Mouse (Mus musculus) limb, embryonic 11.5 days (tissue): Measurements from ENCODE around the gene Nampt. TPM values are rescaled to one million over a fixed set of nuclear protein-coding genes. Genes with fewer than 3 reads are reported as not detected.
A peak's percentile ranks its signal among the peaks of the same experiment; 100 is the strongest.

Source experiments
- ATAC-seq: fragments of 200-750 bp; cut with Nextera tagmentation; 2 replicates; pipeline ENCODE4 v1.8.0; 2017; ENCODE audit warnings: low read depth; ENCODE audit not compliant: insufficient number of reproducible peaks, low FRiP score, low TSS enrichment
- DNase-seq: peaks from one replicate; pipeline ENCODE4 v3.0.0-alpha.2; 2015; ENCODE audit warnings: low spot score
- H3K27ac ChIP-seq: fragments of 300-500 bp; sonication (generic); replicated peaks from 2 replicates; pipeline ENCODE4 v1.5.1; 2014; ENCODE audit warnings: low read depth, mild to moderate bottlenecking, low read length
- H3K27me3 ChIP-seq: fragments of 300-500 bp; sonication (generic); 2 replicates; pipeline ENCODE4 v1.6.1; 2014; ENCODE audit warnings: mild to moderate bottlenecking, low read length, mixed read lengths; ENCODE audit not compliant: control insufficient read depth, insufficient read depth
- H3K36me3 ChIP-seq: fragments of 300-500 bp; sonication (generic); 2 replicates; pipeline ENCODE4 v1.6.1; 2014; ENCODE audit warnings: mild to moderate bottlenecking, low read length, moderate library complexity, mixed read lengths; ENCODE audit not compliant: control insufficient read depth, insufficient read depth
- H3K4me1 ChIP-seq: fragments of 300-500 bp; sonication (generic); 2 replicates; pipeline ENCODE4 v1.6.1; 2014; ENCODE audit warnings: low read length, mixed read lengths; ENCODE audit not compliant: control insufficient read depth, insufficient read depth
- H3K4me2 ChIP-seq: fragments of 300-500 bp; sonication (generic); 2 replicates; pipeline ENCODE4 v1.6.1; 2014; ENCODE audit warnings: low read depth, mild to moderate bottlenecking, moderate library complexity; ENCODE audit not compliant: severe bottlenecking
- H3K4me3 ChIP-seq: fragments of 300-500 bp; sonication (generic); 2 replicates; pipeline ENCODE4 v1.5.1; 2014; ENCODE audit warnings: low read depth, low read length
- H3K9ac ChIP-seq: fragments of 300-500 bp; sonication (generic); 2 replicates; pipeline ENCODE4 v1.6.1; 2014; ENCODE audit warnings: mild to moderate bottlenecking, low read length
- H3K9me3 ChIP-seq: fragments of 300-500 bp; sonication (generic); 2 replicates; pipeline ENCODE4 v1.6.1; 2016; ENCODE audit warnings: low read length; ENCODE audit not compliant: control insufficient read depth
- WGBS: fragments of 180-500 bp; shearing (Covaris S2); extraction: QIAGEN DNeasy Blood & Tissue Kit; methylation state at CpG from one replicate; pipeline ENCODE4 v1.1.7; 2014; 5-methylcytosine and 5-hydroxymethylcytosine counted together
- polyA plus RNA-seq: library from polyadenylated mRNA; unstranded; fragments of >200 nt; fragmentation: Nextera tagmentation; extraction: Ambion mirVana; gene quantifications from 2 replicates; pipeline ENCODE4 v1.2.1, GENCODE M21; 2014

Nampt gene
- polyA plus RNA-seq, 1 experiment from 2014 or later, result 33.0 TPM

GRCm38 (mm10) chr12:32819823-32820605 lies 669 bp downstream of the Nampt start:
- Histone ChIP-seq H3K9me3 (no peaks in the 10 kb centered on the region), H3K9ac (peak overlapping the region; percentile 65), H3K36me3 (0 out of 2 replicates have a peak, but pooled peaks cover 4% of the 10 kb centered on the region), H3K27me3 (no peaks in the 10 kb centered on the region), H3K4me3 (peak overlapping the region; percentile 75), H3K4me1 (0 out of 2 replicates have a peak, but pooled peaks cover 3% of the 10 kb centered on the region), H3K27ac (peak overlapping the region; percentile 87), H3K4me2 (peak overlapping the region; percentile 59)
- peak; percentile 99 for DNase-seq
- WGBS, result under 1% methylated on average over 43 of the region's 80 CpGs
- peak; percentile 99 for ATAC-seq

GRCm38 (mm10) chr12:32820688-32821503 lies 1.6 kb downstream of the Nampt start:
- DNase-seq (peak; percentile 72), ATAC-seq (peak; percentile 73)
- H3K36me3 ChIP-seq, result 0 out of 2 replicates have a peak, but pooled peaks cover 6% of the 10 kb centered on the region
- peak overlapping the region; percentile 63 for H3K9ac ChIP-seq
- no peaks in the 10 kb centered on the region for H3K9me3 ChIP-seq
- no peaks in the 10 kb centered on the region for H3K27me3 ChIP-seq
- peak overlapping the region; percentile 86 for H3K27ac ChIP-seq
- WGBS, result 2% methylated on average over 44 of the region's 49 CpGs
- peak overlapping the region; percentile 75 for H3K4me3 ChIP-seq
- peak overlapping the region; percentile 54 for H3K4me2 ChIP-seq
- 0 out of 2 replicates have a peak, but pooled peaks cover 3% of the 10 kb centered on the region for H3K4me1 ChIP-seq

- Histone ChIP-seq H3K27me3 (no peaks in the 10 kb centered on the region), H3K4me2 (peak overlapping the region; percentile 54), H3K9ac (no peak overlapping the region), H3K36me3 (0 out of 2 replicates have a peak, but pooled peaks cover 6% of the 10 kb centered on the region), H3K4me1 (0 out of 2 replicates have a peak, but pooled peaks cover 3% of the 10 kb centered on the region), H3K9me3 (no peaks in the 10 kb centered on the region), H3K4me3 (peak overlapping the region; percentile 75), H3K27ac (no peak overlapping the region)
- ATAC-seq (no peak), DNase-seq (no peak)
- 53% methylated on average over 2 of the region's 2 CpGs for WGBS
Observed at GRCm38 (mm10) chr12:32821504-32822011, 2.2 kb downstream of the Nampt start.

- no peak for ATAC-seq
- Histone ChIP-seq H3K36me3 (0 out of 2 replicates have a peak, but pooled peaks cover 6% of the 10 kb centered on the region), H3K4me2 (no peak overlapping the region), H3K4me3 (no peak overlapping the region), H3K9me3 (no peaks in the 10 kb centered on the region), H3K9ac (no peak overlapping the region), H3K27ac (no peak overlapping the region), H3K4me1 (0 out of 2 replicates have a peak, but pooled peaks cover 3% of the 10 kb centered on the region), H3K27me3 (no peaks in the 10 kb centered on the region)
- WGBS, result 86% methylated on average over 4 of the region's 4 CpGs
- no peak for DNase-seq
Observed at GRCm38 (mm10) chr12:32822066-32822465, 2.7 kb downstream of the Nampt start.

GRCm38 (mm10) chr12:32824586-32824985 lies 5.2 kb downstream of the Nampt start:
- DNase-seq (no peak), ATAC-seq (no peak)
- Histone ChIP-seq H3K4me2 (no peak overlapping the region), H3K27me3 (no peaks in the 10 kb centered on the region), H3K27ac (no peak overlapping the region), H3K4me1 (0 out of 2 replicates have a peak, but pooled peaks cover 3% of the 10 kb centered on the region), H3K36me3 (0 out of 2 replicates have a peak, but pooled peaks cover 6% of the 10 kb centered on the region), H3K9me3 (no peaks in the 10 kb centered on the region), H3K4me3 (no peak overlapping the region), H3K9ac (no peak overlapping the region)
- WGBS, result 85% methylated on average over 6 of the region's 6 CpGs

- 0 out of 2 replicates have a peak, but pooled peaks cover 2% of the 10 kb centered on the region for H3K4me1 ChIP-seq
- H3K9me3 ChIP-seq, result no peaks in the 10 kb centered on the region
- no peak overlapping the region for H3K4me2 ChIP-seq
- WGBS, result 40% methylated on average over 3 of the region's 3 CpGs
- H3K27ac ChIP-seq, result no peak overlapping the region
- H3K27me3 ChIP-seq, result no peaks in the 10 kb centered on the region
- ATAC-seq (no peak), DNase-seq (peak; percentile 57)
- H3K36me3 ChIP-seq, result 0 out of 2 replicates have a peak, but pooled peaks cover 6% of the 10 kb centered on the region
- H3K9ac ChIP-seq, result no peak overlapping the region
- no peak overlapping the region for H3K4me3 ChIP-seq
Observed at GRCm38 (mm10) chr12:32826971-32827370, 7.6 kb downstream of the Nampt start.

- WGBS, result 85% methylated on average over 8 of the region's 8 CpGs
- ATAC-seq, result no peak
- H3K9ac ChIP-seq, result no peak overlapping the region
- DNase-seq, result no peak
- no peaks in the 10 kb centered on the region for H3K27me3 ChIP-seq
- H3K4me1 ChIP-seq, result no peaks in the 10 kb centered on the region
- no peak overlapping the region for H3K4me3 ChIP-seq
- no peak overlapping the region for H3K27ac ChIP-seq
- H3K4me2 ChIP-seq, result no peak overlapping the region
- H3K36me3 ChIP-seq, result 0 out of 2 replicates have a peak, but pooled peaks cover 6% of the 10 kb centered on the region
- no peaks in the 10 kb centered on the region for H3K9me3 ChIP-seq
Observed at GRCm38 (mm10) chr12:32828137-32828760, 8.9 kb downstream of the Nampt start.
